Mouse (Mus musculus) cerebellum, postnatal 14 days (tissue): Measurements from ENCODE around the gene Cyp4a14.
"Not testable (repeated sequence)": the region's sequence is repeated elsewhere in the genome, so short reads cannot be mapped to it uniquely, and the experiment has no call there.

Source experiments
- DNase-seq, 2 experiments: peaks; one replicate each; pipeline ENCODE4 v3.0.0; 2021; ENCODE audit warnings: mixed read lengths in 2 of 2

Cyp4a14 gene

GRCm38 (mm10) chr4:115496001-115496400, at the start of gene Cyp4a14:
TSS of gene Cyp4a14 (minus strand) at chr4:115496142.
- no peak for DNase-seq

- no peak for DNase-seq
Observed at GRCm38 (mm10) chr4:115545101-115545500, 49.2 kb upstream of the Cyp4a14 start.

DNA sequence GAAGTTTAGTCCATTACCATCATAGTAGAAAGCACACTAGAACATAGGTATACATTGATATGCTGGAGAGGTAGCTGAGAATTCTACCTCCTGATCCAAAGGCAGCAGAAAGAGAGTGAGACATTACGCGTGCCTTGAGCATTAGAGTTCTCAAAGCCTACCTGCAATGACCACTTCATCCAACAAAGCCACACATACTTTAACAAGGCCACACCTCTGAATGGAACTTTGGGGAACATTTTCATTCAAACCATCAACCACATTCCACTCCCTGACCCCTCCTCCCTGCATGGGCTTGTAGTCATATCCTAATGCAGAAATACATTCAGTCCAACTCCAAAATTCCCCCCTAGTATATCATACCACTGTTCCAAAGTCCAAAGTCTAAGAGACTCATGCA, 25.8 kb upstream of the Cyp4a14 start:
- DNase-seq = no peak

DNA sequence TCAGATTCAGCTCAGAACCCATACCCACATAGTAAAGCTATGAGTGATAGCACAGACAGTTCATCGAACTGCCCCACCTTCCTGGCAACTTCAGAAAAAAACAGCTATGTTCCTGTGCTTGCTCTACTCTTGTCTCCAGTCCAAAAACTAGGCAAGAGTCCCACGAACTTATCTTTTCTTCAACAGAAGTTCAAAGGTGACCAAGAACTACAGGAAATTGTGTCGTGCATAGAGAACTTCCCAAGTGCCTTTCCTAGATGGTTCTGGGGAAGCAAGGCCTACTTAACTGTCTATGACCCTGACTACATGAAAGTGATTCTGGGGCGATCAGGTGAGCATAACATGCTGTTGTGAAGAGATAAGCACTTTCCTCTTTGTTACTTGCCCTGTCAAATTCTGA, 23.5 kb upstream of the Cyp4a14 start:
- no peak for DNase-seq

GRCm38 (mm10) chr4:115518000-115518399, 22.1 kb upstream of the Cyp4a14 start, which contains the start of gene Cyp4a10:
TSS of gene Cyp4a10 (plus strand) at chr4:115518264.
- DNase-seq = not testable (repeated sequence)

GRCm38 (mm10) chr4:115513964-115514363, 18.0 kb upstream of the Cyp4a14 start:
- not testable (repeated sequence) for DNase-seq

DNA sequence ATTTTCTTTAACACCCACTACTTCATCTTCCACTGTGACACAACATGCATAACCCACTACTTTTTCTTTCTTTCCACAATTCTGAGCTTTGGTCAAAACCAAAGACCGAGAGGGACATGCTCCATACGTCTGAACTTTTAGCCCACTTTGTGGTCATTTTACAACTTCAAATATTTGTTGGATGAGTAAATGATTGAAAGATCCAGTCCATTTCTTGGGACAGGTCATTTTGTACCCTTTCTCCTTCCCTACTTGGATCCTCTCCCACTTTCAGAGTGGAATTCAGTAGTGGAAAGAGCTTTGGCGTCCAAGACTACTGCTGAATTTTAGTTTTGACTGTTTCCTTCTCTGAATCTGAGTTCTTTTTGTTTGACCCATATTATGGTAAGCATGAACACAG, 1.5 kb upstream of the Cyp4a14 start:
- DNase-seq = no peak

DNA sequence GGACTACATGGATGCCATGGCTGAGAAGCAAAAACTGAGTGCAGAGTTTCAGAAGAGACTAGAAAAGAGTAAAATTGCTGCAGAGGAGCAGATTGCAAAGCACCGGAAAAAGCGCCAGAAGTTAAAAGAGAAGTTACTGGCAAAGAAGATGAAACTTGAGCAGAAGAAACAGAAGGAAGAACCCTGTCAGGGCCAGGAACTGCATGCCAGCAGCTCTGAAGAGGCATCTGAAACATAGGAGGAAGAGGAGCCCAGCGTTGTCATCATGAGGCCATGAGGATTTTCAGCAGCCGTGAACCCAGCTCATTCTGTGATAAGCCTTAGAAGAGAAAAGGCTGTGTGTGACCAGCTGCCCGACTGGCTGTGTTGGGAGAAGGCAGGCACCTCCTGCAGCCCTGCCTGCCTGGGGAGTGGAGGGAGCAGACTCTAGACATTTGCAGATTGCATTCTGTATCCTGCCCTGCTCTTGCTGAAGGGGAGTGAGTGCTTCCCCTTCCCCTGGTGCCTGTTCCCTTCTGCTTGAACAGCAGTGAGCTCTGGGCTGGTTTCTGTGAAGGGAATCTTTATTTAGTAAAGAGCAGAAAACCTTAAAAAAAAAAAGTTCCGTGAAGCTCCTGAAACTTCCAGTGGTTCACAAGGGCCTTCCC, 14.8 kb downstream of the Cyp4a14 start:
- DNase-seq = no peak

DNA sequence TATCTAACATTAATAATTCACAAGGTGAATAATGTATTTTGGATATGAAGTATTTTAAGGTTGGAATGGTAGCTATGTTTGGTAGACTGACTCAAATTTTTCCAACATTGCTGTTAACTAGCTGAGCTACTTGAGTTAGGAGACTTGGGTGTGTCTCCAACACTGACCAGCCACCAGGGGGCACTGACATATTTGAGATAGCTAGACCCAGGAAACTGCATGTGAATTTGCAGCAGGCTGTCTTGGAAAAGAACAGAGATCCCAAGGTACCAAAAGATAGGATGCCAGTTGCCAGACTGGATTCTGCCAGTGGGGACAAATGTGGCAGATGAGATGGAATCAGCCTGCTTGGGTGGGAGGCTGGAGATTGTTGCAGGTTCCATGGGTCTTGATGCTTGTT, 19.9 kb downstream of the Cyp4a14 start:
- peak; percentile 2 to 6 for DNase-seq

GRCm38 (mm10) chr4:115473585-115473984, 22.4 kb downstream of the Cyp4a14 start:
- DNase-seq = not testable (repeated sequence)

- no peak for DNase-seq
Observed at GRCm38 (mm10) chr4:115452304-115452703, 43.6 kb downstream of the Cyp4a14 start, which contains the start of gene Cyp4a30b. TSS of gene Cyp4a30b (plus strand) at chr4:115452604.

- DNase-seq = no peak
Observed at GRCm38 (mm10) chr4:115450577-115451137, 45.3 kb downstream of the Cyp4a14 start.
